Mouse (Mus musculus) layer of hippocampus, adult 8-10 months (tissue): ENCODE data around the gene Fgf15. TPM values are rescaled to one million over a fixed set of nuclear protein-coding genes. Genes with fewer than 3 reads are reported as not detected.

ENCODE experiments used
- DNase-seq, 2 experiments: peaks; one replicate each; pipeline ENCODE4 v3.0.0; 2022; ENCODE audit warnings: low spot score in 2 of 2
- total RNA-seq, 4 experiments: library from RNA; stranded (reverse); gene quantifications; 2 replicates each; pipeline ENCODE4 v1.2.4; 2022

Gene Fgf15
- not detected for total RNA-seq

DNA sequence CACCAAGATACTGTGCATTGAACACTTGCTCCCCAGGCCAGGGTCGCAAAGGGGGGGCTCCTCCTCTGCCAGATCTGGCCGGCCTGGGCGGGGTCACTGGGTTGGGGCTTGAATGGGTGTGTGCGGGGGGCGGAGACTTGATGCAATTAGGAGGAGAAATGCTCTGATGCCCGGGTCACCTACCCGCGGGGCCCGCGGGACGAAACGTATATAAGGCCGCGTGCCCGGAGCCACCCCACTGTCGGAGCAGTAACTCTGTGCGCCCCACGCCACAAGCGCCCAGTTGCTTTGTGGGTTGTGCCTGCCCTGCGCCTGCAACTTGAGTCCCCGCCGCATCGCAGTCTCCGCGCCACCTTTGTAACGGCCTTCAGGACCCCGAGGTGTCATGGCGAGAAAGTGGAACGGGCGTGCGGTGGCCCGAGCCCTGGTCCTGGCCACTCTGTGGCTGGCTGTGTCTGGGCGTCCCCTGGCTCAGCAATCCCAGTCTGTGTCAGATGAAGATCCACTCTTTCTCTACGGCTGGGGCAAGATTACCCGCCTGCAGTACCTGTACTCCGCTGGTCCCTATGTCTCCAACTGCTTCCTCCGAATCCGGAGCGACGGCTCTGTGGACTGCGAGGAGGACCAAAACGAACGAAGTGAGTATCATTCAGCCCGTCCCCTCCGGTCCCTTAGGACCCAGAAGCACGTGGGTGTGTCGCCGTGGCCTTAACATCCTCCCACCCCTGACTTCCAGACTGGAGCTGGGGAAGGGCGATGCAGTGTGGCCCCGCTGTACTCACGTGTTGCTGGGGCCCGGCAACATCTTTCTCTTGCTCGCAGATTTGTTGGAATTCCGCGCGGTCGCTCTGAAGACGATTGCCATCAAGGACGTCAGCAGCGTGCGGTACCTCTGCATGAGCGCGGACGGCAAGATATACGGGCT is at the start of gene Fgf15:
TSS of gene Fgf15 (plus strand) at position 238 of the 925 bp plus-strand sequence.
- no peak for DNase-seq

DNA sequence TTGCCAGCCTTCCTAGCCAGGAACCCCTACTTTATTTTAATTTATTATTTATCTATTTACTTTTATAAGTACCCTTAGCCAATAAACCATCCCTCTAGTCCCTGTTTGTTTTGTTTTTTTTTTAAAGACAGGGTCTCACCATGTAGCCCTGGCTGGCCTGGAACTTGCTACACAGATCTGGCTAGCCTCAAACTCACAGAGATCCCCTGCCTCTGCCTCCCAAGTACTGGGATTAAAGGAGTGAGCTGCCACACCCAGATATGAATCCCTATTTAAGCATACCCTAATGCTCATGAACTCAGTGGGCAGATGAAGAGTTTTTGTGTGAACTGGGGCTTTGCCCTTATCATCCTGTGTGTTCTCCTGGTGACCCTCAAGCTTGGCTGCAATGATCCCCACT is 49.3 kb upstream of the Fgf15 start, which contains the start of gene Fgf4:
TSS of gene Fgf4 (plus strand) at position 301 of the 400 bp plus-strand sequence.
- DNase-seq: no peak

DNA sequence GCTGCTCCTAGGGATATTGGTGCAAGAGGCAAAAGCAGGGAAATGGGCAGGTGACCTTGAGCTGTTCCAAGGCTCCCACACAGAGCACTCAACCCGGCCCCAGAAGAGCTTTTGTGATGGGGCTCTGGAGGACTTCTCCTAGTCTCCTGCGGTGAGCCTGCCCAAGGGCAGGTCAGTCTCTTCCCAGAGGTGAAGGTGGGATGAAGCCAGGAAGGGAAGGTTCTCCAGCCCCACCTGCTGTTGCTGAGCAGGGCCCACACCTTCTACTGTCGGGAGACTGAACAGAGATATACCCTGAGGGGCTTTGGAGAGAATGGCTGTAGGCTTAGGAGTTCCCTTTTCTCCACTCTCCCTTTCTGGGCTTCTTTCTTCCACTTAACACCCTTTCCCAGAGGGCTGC is 45.0 kb upstream of the Fgf15 start:
- DNase-seq: no peak

DNA sequence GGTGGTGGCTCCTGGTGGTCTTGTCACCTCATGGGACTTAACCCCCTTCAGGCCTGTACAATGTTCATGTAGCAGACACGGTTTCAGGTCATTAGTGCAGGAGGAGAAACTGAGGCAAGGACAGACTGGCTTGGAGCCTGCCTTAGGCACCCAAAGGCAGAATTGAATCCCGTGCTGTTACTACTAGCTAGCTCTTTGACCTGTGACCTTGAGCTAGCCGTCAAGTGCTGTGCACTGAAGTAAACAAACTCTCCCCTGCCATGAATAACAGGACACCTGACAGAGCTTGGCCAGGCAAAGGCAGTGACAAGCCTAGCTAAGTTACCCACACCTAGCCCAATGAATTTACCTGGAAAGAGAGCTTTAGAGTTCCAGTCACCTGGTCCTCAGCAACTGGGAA is 41.4 kb upstream of the Fgf15 start:
- no peak for DNase-seq

DNA sequence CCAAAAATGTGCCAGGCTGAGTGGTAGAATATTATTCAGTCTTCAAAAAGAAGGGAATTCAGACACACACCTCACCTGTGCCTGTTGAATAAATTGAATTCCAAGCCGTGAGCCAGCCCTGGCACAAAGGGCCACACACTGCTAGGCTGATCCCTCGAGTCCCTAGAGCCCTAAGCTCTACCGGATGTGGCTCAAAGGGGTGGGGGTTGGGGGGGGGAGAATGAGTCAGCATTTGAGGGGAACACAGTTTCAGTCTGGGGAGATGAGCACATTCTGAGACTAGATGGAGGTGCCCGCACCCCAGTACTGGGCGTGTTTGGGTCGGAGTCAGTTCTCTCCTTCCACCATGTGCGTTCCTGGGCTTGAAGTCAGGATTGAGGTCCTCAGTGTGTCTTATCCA is 39.2 kb upstream of the Fgf15 start:
- DNase-seq: no peak

DNA sequence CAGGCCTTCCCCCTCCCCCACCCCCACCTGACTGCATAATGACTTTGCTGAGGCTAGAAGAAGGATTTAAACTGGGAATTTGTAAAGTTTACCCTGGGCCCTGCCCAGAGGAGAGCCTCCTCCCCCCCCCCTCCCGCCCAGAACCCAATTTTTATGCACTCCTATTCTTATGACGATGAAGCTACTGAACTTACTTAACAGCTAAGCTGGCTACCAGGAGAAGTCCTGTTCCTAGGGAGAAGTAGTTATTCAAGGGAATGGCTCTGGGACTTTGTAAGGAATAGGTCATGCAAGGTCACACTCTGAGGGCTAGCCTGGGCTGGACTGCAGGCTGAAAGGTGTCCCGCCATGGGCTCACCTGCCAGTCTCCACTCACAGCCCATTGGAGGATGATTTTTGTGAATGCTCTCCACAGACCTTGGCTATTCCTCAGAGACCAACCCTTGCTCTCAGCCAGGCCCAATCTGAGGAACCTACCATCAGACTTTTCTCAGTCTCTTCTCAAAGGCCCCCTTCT is 38.4 kb upstream of the Fgf15 start:
- no peak for DNase-seq

DNA sequence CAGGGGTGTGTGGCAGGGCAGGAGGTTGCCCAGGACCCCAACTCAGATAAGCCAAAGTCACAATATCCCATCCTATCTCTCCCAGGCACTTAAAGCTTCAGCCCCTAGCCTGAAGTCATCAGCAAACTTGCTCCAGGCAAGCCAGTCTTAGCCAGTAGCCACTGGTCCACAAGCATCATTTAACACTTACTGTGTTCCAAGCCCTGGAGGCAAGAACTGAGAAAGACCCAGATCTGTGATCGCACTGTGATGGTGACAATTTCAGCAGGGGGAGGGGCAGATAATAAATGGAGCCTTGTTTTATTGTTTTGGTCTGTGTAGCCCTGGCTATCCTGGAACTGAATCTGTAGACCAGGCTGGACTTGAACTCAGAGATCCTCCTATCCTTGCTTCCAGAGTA is 37.6 kb upstream of the Fgf15 start:
- no peak for DNase-seq

DNA sequence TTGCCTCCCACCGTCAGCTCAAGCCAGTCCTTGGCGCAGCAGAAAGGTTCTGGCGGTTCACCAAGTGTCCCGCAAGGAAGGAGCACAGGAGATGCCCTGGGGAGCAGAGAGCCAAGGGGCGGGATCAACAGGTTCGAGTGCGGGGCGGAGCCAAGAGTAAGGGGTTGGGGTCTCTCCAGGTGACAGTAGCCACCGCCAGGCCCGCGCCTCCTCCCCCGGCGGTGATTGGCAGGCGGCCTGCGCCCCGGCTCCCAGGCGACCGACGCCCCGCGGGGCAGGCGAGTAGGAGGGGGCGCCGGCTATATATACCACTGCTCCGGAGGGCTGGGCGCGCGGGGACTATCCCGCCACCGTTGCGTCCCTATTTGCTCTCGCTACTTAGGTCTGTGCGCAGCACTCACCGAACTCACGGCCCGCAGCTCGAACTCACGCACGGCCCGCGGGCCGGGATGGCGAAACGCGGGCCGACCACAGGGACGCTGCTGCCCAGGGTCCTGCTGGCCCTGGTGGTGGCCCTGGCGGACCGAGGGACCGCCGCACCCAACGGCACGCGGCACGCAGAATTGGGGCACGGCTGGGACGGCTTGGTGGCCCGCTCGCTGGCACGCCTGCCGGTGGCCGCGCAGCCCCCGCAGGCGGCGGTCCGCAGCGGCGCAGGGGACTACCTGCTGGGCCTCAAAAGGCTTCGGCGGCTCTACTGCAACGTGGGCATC is 35.1 kb upstream of the Fgf15 start:
- DNase-seq: no peak

DNA sequence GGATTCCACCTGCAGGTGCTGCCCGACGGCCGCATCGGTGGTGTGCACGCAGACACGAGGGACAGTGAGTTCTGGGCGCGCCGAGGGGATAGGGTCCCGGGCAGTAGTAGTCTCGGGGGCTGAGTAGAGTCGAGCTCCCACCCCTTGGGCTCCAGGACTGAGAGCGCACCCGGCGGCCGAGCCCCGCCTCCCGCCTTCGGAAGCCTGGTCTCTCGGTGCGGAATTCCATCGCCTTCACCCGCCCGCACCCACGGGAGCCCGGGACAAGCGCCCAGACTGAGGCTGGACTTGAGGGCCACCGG is 34.6 kb upstream of the Fgf15 start:
- DNase-seq: no peak

DNA sequence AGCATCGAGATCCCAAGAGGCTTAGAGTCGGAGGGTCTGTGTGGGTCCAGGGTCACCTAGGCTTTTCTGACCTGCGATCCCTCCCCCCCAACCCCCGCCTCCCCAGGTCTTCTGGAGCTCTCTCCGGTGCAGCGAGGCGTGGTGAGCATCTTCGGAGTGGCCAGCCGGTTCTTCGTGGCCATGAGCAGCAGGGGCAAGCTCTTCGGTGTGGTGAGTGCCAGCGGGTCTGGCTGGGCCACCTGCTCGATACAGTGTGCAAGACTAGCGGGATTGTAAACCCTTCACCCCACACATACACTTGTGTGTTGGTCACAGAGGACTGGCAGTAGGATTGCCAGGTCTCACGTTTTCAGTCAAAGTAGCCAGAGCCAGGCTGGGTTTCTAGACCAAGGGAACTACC is 34.2 kb upstream of the Fgf15 start:
- no peak for DNase-seq

DNA sequence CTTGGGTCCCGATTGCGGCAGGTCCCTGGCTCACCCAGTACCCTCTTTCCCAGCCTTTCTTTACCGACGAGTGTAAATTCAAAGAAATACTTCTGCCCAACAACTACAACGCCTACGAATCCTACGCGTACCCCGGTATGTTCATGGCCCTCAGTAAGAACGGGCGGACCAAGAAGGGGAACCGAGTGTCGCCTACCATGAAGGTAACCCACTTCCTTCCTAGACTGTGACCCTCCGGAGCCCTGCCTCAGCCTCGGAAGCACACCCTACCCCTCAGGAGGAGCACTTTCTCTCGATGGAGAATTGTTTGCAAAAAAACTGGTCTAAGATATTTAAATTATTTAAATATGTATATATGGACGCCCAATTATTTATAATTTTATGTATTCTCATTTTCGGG is 33.6 kb upstream of the Fgf15 start:
- no peak for DNase-seq

DNA sequence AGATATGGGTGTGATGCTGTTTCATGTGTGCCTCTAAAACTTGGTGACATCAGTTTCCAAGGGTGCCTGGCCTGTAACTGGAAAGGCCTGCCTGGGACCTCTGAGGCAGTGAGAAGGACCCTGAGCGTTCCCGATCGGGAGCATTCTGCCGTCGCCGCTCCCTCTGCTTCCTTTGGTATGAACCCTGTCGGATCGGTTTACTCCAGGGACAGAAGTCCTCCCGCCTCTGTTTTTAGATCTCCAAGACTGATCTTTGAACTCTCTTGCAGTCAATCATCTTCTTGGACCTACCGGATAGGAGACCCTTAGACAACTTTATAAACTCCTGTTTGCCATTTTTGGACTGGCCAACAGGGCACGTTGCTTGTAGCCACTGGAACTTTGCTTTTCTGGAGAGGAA is 33.1 kb upstream of the Fgf15 start:
- DNase-seq: no peak

DNA sequence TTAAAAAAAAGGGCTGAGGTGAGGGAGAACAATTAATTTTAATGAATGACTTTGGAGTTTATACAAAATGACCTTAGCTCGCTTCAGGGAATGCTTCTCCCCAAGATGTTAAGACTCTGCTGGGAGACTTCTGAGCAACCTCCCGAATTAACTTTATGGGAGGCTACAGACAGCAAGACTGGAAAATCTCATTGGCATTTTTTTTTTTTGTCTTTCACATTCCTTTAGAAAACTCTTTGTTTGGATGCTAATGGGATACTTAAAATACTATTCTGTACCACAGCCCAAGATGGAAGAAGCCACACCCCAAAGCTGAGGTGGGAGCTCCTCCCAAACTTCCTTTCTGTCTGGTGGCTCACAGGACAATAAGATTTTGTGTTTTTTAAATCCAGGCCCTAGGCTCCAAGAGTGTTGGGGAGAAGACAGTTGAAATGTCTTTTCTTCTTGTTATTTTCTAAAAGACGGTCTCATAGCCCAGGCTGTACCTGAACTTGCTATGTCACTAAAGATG is 32.1 kb upstream of the Fgf15 start:
- no peak for DNase-seq

DNA sequence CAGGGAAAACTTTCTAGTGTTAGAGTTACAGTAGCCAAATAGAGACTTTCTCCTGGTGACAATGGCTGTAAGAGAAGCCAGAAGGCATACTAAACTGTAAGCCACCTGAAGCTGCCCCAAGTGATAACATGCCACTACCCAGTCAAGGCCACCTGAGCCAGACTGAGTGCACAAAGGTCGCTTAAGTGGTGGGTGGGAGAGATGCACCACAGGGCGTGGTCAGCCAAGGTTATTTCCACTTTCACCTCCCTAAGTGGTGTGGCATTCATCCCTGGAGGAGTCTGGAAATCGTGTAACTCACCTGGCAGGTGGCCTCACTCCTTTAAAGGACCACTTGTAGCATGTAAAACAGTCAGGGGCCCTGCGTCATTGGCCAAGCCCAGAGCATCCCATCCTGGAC is 29.2 kb upstream of the Fgf15 start:
- no peak for DNase-seq

DNA sequence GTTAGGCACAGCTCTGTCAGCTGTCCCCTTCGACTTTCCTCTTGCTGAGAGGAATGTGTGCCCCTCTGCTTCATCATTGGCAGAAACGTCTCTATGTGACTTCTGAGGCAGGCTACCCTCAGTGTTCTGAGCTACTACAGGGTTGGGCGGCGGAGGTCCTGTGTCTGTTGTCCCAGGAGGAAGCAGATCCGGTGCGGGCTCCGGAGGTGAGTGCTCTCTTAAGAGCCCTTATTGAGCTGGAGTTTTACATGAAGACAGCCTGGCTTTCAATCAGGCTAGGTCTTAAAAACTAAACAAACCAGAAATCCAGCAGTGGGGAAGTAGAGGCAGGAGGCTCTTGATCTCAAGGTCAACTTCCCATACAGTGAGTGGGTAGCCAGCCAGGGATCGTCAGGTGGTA is 28.7 kb upstream of the Fgf15 start:
- no peak for DNase-seq

DNA sequence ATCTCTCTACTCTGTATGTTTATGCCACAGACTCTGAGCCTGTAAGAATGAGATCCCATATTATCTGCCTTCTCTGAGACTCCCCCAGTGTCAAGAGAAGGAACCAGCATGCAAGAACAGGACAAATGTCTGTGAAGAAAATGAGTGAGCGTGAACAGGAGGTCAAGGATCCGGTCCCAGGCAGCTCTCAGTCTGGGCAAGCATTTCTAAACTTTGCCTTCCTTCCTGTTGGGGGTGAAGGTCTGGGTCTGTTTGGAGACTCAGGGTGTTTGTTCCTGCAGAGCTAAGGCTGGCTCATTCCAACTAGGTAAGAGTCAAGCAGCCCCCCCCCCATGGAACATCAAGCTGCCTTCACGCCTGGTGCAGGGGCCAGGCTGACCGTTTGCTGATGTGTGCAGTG is 23.9 kb upstream of the Fgf15 start:
- DNase-seq: no peak

DNA sequence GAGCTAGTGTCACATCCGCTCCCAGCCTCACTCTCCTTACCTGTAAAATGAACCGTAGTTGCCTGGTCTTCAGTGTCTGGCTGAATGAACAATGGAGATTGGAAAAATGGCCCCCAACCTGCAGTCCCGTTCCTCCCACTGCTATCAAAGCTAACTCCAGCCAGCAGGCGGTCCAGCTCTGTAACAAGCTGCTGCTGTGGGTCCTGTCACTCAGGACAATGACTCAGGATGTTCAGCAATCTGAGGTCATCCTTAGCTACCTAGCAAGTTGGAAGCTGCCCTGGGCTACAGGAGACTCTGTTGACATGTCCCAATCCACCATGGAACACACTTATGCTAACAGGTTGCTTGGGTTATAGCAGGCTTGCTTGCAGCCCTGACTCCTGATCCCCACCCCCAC is 23.2 kb upstream of the Fgf15 start:
- DNase-seq: no peak

DNA sequence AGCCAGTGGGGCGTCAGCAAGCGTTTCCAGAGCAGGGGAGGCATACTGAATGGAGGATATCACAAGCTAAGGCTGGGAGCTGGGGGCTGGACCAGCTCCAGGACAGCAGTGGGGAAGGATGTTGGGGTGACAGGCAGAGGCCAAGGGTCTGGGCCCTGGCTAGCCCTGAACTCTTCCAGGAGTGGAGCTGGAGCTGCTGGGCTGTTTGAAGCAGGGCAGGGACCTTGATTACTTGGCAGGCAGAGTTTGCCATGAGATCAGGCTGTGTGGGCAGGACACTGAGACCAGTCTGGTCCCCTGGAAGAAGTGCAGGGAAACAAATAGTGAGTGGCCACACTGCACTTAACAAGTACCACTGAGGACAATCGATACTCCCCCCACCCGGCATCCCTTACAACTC is 22.1 kb upstream of the Fgf15 start:
- DNase-seq: no peak

DNA sequence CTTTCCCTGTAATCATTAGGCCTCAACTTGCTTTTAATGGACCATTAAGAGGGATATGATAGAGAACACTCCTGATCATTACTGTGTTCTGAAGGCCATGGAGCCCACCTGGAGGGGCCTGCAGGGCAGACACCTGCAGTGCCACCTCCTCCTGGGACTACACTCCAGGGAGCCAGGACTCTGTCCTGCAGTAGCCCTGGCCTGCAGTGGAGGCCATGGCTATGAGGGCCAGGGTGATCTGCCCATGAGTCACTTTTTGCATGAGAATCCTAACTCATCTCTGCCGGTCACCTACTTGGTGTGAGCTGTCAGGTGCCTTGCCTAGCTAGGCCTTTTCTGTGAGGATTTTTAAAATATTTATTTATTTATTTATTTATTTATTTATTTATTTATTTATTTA is 17.9 kb upstream of the Fgf15 start:
- no peak for DNase-seq

DNA sequence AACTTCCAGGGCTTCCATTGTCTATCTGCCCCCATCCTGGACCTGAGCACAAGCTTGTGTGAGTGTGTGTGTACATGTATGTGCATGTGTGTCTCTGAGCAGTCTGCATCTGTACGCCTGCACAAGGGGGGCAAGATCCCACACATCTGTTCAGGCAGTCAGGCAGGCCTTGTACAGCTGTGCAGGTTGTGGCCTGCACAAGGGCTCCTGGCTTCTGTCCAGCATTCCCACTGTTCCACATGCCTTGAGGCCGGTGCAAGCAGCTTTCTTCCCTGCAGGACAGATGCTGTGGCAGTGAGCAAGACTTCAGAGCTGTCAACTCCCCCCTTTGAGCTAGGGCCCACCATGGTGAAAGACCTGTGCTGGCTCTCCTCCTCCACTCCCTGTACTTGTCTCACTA is 13.2 kb upstream of the Fgf15 start:
- DNase-seq: no peak

DNA sequence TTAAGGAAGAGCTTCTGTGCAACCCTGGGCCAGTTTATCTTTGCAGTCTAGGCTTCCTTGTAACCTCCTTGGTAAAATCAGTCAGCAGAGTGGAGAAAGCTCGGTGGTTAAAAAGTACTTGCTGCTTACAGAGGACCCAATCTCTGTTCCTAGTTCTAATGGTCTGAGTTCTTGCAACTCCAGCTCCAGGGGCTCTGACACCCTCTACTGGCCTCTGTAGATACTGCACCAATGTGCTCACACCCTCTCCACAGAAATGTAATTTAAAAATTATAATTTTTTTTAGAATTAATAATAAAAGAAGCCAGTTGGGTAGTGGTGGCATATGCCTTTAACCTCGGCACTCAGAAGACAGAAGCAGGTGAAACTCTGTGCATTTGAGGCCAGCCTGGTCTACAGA is 8.7 kb upstream of the Fgf15 start:
- no peak for DNase-seq

DNA sequence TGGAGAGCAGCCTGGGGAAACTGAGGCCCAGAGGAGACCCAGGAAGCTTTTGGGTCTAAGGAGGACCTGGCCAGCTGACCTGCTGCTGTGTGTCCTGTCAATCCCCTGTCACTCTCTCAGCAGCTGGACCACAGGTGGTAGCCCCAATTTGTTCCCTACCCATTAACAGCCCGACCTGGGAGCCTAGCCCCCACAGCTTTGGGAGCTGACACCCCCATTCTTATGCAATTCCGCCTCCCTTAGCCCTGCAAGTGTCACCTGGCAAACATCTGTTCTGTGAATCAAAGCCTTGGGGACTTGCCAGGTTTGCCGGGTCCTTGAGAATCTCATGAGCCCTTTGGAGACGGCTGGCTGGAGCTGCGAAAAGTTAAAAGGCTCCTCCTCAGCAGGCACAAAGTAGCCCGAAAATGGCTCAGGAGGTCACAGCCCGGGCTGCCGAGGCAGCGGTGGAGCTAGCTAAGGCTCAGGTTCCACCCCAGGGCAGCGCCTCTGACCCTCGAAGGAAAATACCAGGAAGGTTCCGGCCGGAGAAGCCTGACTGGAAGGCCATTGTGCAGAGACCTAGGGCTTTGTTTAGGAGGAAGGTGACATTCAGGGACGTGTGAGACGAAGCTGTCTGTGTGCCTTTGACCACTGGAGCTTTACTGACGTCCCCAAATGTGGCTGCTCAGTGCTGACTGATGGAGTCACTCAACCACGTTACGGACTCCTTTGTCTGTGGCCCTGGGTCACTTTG is 7.6 kb upstream of the Fgf15 start:
- no peak for DNase-seq
